Comparison of ENCODE assay signal across 14 mouse cellular contexts in the genomic region with DNA sequence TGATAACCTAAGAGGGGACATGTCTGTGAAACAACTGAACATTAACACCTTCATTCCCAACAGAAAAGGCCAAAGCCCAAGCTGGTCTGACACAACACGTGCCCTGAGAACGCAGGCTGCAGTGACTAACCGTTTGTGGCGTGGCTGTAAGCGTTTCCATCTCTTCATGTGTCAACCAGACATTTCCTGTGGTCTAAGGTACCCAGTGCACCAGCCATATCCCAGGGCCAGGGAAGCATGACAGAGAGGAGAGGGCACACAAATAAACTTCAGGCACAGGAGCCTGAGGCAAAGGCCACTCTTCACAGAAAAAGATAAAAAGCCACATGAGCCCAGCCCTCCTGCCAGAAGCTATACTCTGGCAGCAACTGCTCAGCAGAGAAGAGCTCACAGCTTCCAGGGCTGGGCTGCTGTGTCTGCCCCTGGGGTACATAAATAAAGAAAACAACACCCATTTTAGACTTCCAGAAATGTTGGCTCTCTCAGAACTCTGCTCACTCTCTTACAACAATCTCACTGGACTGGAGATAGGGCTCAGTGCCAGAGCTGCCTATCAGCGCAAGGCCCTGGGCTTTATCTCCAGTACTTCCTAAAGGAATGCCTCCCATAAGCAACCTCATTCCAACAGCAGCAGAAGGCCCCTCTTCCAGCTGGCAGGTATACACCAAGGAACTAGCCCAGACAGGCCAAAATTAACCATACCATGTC. TPM values are rescaled to one million over a fixed set of nuclear protein-coding genes. Genes with fewer than 3 reads are reported as not detected.
DNase-seq lines count a peak whose midpoint lies in the region; ATAC-seq and TF ChIP-seq lines count a peak whose summit lies in the region.
"Had no signal": no experiment of that assay in that cellular context is flagged by ENCODE, and none has a peak within 500 bp of the region (broad histone marks: within the 10 kb centered on the region; RNA-seq: fewer than 3 reads in every experiment).

No protein-coding gene starts in this region.

- TF ChIP-seq CTCF in lung, adult 2 months (IDR thresholded peaks at IDR 0.05; ENCODE audit: insufficient read depth, low read length), result no peak
- no peak for TF ChIP-seq CTCF in liver, adult 2 months (IDR thresholded peaks at IDR 0.05; ENCODE audit: low read depth, low read length)

- TF ChIP-seq POLR2A in lung, adult 2 months (IDR thresholded peaks at IDR 0.05; ENCODE audit: borderline replicate concordance, extremely low read depth, low read depth, low read length), result no peak
- no peak for TF ChIP-seq POLR2A in liver, adult 2 months (IDR thresholded peaks at IDR 0.05; ENCODE audit: extremely low read depth, insufficient read depth, low read length)

- peak; percentile 55; the same call in 1 of the 2 replicates for ATAC-seq in lung, embryonic 15.5 days (ENCODE audit: borderline replicate concordance, extremely low read depth, low FRiP score, low TSS enrichment)

- H3K79me2 ChIP-seq in liver, adult 2 months (ENCODE audit: control insufficient read depth, insufficient read depth, low read length), result no peaks in the 10 kb centered on the region

- no peak overlapping the region for H3K9ac ChIP-seq in lung, embryonic 15.5 days
- no peak overlapping the region for H3K9ac ChIP-seq in liver, adult 2 months (ENCODE audit: low read depth, low read length)
- H3K9ac ChIP-seq: limb, embryonic 12.5 days had no signal

- no peak overlapping the region for H3K27ac ChIP-seq in lung, embryonic 15.5 days
- H3K27ac ChIP-seq in liver, adult 2 months (replicated peaks; ENCODE audit: insufficient read depth, low read depth, low read length), result no peak overlapping the region
- H3K27ac ChIP-seq: limb, embryonic 12.5 days had no signal

- no peak overlapping the region for H3K4me2 ChIP-seq in lung, embryonic 15.5 days
- H3K4me2 ChIP-seq: limb, embryonic 12.5 days had no signal

- H3K4me1 ChIP-seq in lung, embryonic 15.5 days, result no peaks in the 10 kb centered on the region
- H3K4me1 ChIP-seq in lung, adult 2 months (ENCODE audit: control insufficient read depth, insufficient read depth, low read length), result no peaks in the 10 kb centered on the region
- no peaks in the 10 kb centered on the region for H3K4me1 ChIP-seq in liver, adult 2 months (ENCODE audit: control insufficient read depth, insufficient read depth, low read length)
- H3K4me1 ChIP-seq: limb, embryonic 12.5 days had no signal

- peaks cover 37% of the 10 kb centered on the region for H3K36me3 ChIP-seq in lung, embryonic 15.5 days
- peaks cover 34% of the 10 kb centered on the region for H3K36me3 ChIP-seq in liver, adult 2 months (ENCODE audit: control insufficient read depth, insufficient read depth, low read length)

- 65% methylated on average over 6 of the region's 6 CpGs for WGBS in lung, embryonic 15.5 days
- WGBS in lung, adult 2 months, result 49% methylated on average over 6 of the region's 6 CpGs
- 78% methylated on average over 6 of the region's 6 CpGs for WGBS in liver, adult 2 months

- no peak for DNase-seq in lung, adult 2 months
- DNase-seq in heart, adult 9 months (ENCODE audit: low spot score in 2 of 2), result peak; percentile 43 to 47
- DNase-seq in liver, adult 2 months (ENCODE audit: extremely low read depth, low read depth, low spot score), result peak; percentile 17
- peak; percentile 39 for DNase-seq in ovary, postnatal 36 days (ENCODE audit: low spot score)
- DNase-seq in cerebellum, postnatal 14 days, result no peak
- DNase-seq in urinary bladder, postnatal 25 days (ENCODE audit: low spot score), result no peak
- DNase-seq in c-Kit-positive CD71-positive TER-119-positive erythroid progenitor cells, embryonic 14.5 days (ENCODE audit: low spot score), result no peak
- DNase-seq: cerebellum, adult 18-20 months; gastrocnemius, postnatal 36 days; kidney, postnatal 14 days; right cerebral cortex, adult 18-20 months had no signal

- no peaks in the 10 kb centered on the region for H3K9me3 ChIP-seq in lung, embryonic 15.5 days
- H3K9me3 ChIP-seq: limb, embryonic 12.5 days had no signal

- no peaks in the 10 kb centered on the region for H3K27me3 ChIP-seq in lung, embryonic 15.5 days
- H3K27me3 ChIP-seq in liver, adult 2 months (ENCODE audit: control insufficient read depth, insufficient read depth, low read length), result no peaks in the 10 kb centered on the region
- H3K27me3 ChIP-seq: CH12.LX; limb, embryonic 12.5 days had no signal

- no peak overlapping the region for H3K4me3 ChIP-seq in lung, embryonic 15.5 days
- H3K4me3 ChIP-seq in lung, adult 2 months (replicated peaks; ENCODE audit: extremely low read depth, low read depth, low read length), result no peak overlapping the region
- H3K4me3 ChIP-seq in liver, adult 2 months (ENCODE audit: insufficient read depth, low read depth, low read length), result no peak overlapping the region
- H3K4me3 ChIP-seq: limb, embryonic 12.5 days had no signal

RNA-seq across cellular contexts. Expression of gene Cttn, which starts 18.4 kb away (rescaled TPM):
- 171 and 179 TPM in 2 replicates for polyA plus RNA-seq in lung, embryonic 15.5 days (2015; fragmentation: Nextera tagmentation; extraction: Ambion mirVana)
- polyA plus RNA-seq in lung, adult 2 months (2012; rRNA removed), result 69.3 and 89.7 TPM in 2 replicates
- total RNA-seq in liver, adult 2 months (2014; rRNA removed), result 26.6 and 27.1 TPM in 2 replicates
- 31.2 and 36.1 TPM in 2 replicates for polyA plus RNA-seq in liver, adult 2 months (2012; rRNA removed)

Comparison
In these comparisons a context has a peak if more than half of its experiments do, and no peak if none do; other contexts are left out.
1. DNase-seq: peak in heart, adult 9 months (2 of 2), liver, adult 2 months (single experiment) and ovary, postnatal 36 days (single experiment); none in lung, adult 2 months (single experiment), cerebellum, postnatal 14 days (0 of 2), urinary bladder, postnatal 25 days (single experiment) and c-Kit-positive CD71-positive TER-119-positive erythroid progenitor cells, embryonic 14.5 days (single experiment).